Mouse (Mus musculus) embryonic fibroblast, embryonic 13.5 days (primary cell): ENCODE measurements around the gene Hps5.

ENCODE experiments used
- CTCF ChIP-seq: IDR thresholded peaks from 2 replicates; pipeline ENCODE4 v1.5.1; 2011; ENCODE audit warnings: mild to moderate bottlenecking, control low read depth, low read length, moderate library complexity, borderline replicate concordance; ENCODE audit not compliant: insufficient read depth
- POLR2A ChIP-seq: IDR thresholded peaks from 2 replicates; pipeline ENCODE4 v1.6.1; 2011; ENCODE audit warnings: low read depth, mild to moderate bottlenecking, control low read depth, low read length, moderate library complexity

DNA sequence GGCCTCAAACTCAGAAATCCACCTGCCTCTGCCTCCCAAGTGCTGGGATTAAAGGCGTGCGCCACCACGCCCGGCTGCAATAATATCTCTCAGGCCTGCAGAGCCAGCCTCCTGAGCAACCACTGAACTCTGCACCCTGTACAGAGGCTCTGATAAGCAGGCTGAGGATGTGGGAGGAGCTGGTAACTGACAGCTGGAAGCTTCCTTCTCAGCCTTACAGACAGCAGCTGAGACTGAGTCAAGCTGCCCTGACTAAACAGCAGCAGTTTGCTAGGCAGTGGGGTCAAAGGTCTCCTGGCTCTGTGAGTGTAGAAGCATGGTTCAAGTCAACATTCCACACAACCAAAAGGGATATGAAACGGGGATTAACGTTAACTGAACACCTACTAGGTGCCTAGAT, 37.4 kb upstream of the Hps5 start:
- no peak for TF ChIP-seq CTCF
- TF ChIP-seq POLR2A = no peak
